Mouse (Mus musculus): Measurements from ENCODE around the gene Tbc1d20. TPM values are rescaled to one million over a fixed set of nuclear protein-coding genes. Genes with fewer than 3 reads are reported as not detected.

Gene Tbc1d20
- polyA plus RNA-seq, 1 experiment from 2014 or later: 26.4 TPM

DNA sequence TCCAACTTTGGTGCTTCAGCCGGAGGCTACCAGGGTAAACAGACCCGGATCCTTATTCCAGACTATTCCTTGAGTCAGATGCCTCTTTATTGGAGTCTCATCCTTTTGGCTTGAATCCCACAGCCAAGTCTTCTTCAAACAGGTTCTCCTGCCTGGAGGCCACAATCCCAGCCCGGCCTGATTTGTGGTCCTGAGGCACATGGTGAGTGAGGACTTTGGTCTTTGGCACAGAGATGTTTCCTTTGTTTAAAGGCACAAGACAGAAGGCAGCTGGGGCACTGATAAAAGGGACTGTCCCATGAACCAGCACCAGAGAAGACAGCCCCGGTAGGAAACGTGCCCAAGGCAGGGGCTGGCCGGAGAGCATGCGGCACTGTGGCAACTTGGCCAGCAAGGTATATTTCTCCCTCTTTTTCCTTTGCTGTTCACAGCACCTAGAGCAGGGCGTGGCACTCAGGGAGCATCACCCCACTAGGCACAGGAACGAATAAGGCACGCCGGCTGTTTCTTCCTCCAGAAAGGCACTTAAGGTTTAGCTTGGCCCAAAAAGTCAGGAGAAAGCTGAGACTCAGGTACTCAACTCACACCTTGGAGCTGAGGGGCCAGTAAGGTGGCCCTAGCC lies 44.1 kb downstream of the Tbc1d20 start:
- no peak overlapping the region for H3K4me2 ChIP-seq (ENCODE audit: low read depth, low read length)
- no peak overlapping the region for H3K9ac ChIP-seq (replicated peaks; ENCODE audit: low read length)
- H3K4me3 ChIP-seq (ENCODE audit: low read depth, low read length): no peak overlapping the region
- H3K9me3 ChIP-seq (replicated peaks; ENCODE audit: control insufficient read depth, low read length): no peaks in the 10 kb centered on the region
- ATAC-seq (replicated peaks; ENCODE audit: insufficient number of reproducible peaks, low FRiP score, low TSS enrichment, low read depth) (no peak), DNase-seq (ENCODE audit: low spot score) (no peak)
- no peaks in the 10 kb centered on the region for H3K36me3 ChIP-seq (replicated peaks; ENCODE audit: control insufficient read depth, insufficient read depth, low read depth, low read length)
- H3K27me3 ChIP-seq (ENCODE audit: control insufficient read depth, insufficient read depth, low read length): no peaks in the 10 kb centered on the region
- 87% methylated on average over 11 of the region's 11 CpGs for WGBS
- H3K27ac ChIP-seq (replicated peaks; ENCODE audit: low read depth, low read length): no peak overlapping the region
- no peaks in the 10 kb centered on the region for H3K4me1 ChIP-seq (ENCODE audit: control insufficient read depth, insufficient read depth, low read length)

DNA sequence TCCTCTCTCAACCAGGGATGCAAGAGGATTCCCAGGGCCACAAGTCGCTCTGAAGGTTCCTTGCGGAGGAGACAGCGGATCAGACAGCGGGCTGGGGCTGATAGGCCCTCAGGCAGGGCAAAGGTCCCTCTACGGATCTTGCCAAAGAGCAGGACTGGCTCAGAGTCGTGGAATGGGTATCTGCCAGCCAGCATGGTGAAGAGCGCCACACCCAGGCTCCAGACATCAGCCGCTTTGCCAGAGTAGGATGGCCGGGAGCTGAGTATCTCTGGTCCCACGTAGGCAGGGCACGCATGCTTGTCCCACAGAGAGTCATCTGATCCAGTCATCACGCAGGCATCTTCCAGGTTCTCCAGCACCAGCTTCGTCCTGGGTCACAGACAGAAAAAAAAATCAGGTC lies 44.7 kb downstream of the Tbc1d20 start:
- Histone ChIP-seq H3K36me3 (replicated peaks; ENCODE audit: control insufficient read depth, insufficient read depth, low read depth, low read length) (no peaks in the 10 kb centered on the region), H3K9me3 (replicated peaks; ENCODE audit: control insufficient read depth, low read length) (no peaks in the 10 kb centered on the region), H3K4me2 (ENCODE audit: low read depth, low read length) (no peak overlapping the region), H3K4me1 (ENCODE audit: control insufficient read depth, insufficient read depth, low read length) (no peaks in the 10 kb centered on the region), H3K27ac (replicated peaks; ENCODE audit: low read depth, low read length) (no peak overlapping the region), H3K9ac (replicated peaks; ENCODE audit: low read length) (no peak overlapping the region), H3K27me3 (ENCODE audit: control insufficient read depth, insufficient read depth, low read length) (no peaks in the 10 kb centered on the region), H3K4me3 (ENCODE audit: low read depth, low read length) (no peak overlapping the region)
- DNase-seq (ENCODE audit: low spot score) (no peak), ATAC-seq (replicated peaks; ENCODE audit: insufficient number of reproducible peaks, low FRiP score, low TSS enrichment, low read depth) (no peak)
- WGBS: 72% methylated on average over 13 of the region's 13 CpGs

DNA sequence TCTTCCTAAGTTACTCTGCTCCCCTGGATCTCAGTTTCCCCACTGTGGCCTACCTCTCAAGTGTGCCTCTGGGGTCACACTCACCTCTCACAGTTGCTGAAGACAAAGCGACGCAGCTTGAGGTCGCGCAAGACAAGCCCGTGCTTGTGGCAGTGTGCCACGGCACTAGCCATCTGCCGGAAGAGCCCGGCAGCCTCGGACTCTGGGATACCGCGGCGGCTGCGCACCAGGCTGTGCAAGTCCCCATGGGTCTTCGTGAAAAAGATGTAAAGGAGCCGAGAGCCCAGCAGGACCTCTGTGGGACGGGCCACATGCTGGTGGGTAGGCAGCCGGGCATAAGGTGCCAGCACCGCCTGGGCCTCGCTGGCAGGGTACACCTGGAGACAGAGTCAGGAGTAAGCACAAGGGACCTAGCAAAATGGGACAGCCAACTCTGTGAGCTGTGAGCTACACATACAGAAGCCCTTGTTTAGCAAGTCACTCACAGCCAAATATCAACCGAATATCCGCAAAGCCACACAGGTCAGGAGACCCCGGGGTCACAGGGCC lies 46.1 kb downstream of the Tbc1d20 start:
- H3K4me1 ChIP-seq (ENCODE audit: control insufficient read depth, insufficient read depth, low read length): no peaks in the 10 kb centered on the region
- 84% methylated on average over 22 of the region's 22 CpGs for WGBS
- H3K27me3 ChIP-seq (ENCODE audit: control insufficient read depth, insufficient read depth, low read length): no peaks in the 10 kb centered on the region
- H3K36me3 ChIP-seq (replicated peaks; ENCODE audit: control insufficient read depth, insufficient read depth, low read depth, low read length): no peaks in the 10 kb centered on the region
- H3K9me3 ChIP-seq (replicated peaks; ENCODE audit: control insufficient read depth, low read length): no peaks in the 10 kb centered on the region
- H3K9ac ChIP-seq (replicated peaks; ENCODE audit: low read length): no peak overlapping the region
- no peak overlapping the region for H3K4me2 ChIP-seq (ENCODE audit: low read depth, low read length)
- H3K4me3 ChIP-seq (ENCODE audit: low read depth, low read length): no peak overlapping the region
- ATAC-seq (replicated peaks; ENCODE audit: insufficient number of reproducible peaks, low FRiP score, low TSS enrichment, low read depth) (no peak), DNase-seq (ENCODE audit: low spot score) (no peak)
- H3K27ac ChIP-seq (replicated peaks; ENCODE audit: low read depth, low read length): no peak overlapping the region

DNA sequence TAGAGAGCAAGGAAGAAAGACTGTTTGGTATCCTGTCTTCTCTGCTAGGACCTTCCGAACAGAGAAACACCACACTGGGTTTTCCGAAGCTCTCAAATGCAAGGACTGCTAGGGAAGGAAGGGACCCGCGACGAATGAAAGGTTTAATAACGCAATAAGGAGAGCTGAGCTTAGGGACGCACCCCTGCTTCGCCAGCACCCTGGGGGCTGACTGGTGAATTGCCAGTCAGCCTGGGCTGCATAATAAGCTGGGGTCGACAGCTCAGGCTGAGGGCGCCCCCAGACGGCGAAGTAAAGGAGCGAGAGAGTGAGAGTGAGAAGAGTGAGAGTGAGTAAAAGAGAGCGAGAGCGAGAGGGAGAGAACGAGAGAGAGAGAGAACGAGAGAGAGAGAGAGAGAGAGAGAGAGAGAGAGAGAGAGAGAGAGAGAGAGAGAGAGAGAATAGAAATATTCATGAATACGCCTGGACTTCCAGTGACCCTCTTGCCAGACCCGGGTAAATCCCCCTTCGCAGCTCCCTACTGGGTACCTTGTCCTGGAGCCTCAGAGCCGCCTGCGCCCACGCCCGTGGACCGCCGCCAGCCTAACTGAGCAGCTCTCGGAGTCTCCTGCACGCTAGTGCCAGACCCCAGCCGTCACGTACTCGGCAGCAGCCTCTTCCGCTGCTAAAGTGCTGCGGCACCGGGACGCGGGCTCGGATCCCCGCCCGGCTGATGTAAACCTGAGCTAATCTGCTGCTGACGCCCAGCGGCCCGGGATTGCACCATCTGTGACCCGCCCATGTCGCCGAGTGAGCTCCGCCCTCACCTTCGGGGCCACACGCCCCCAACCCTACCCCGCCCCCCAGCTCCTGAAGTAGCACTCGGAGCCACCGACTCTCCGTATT lies 49.9 kb downstream of the Tbc1d20 start, which contains the start of gene Trib3:
Gene Trib3, minus strand, starts transcription at position 704 of the 885 bp plus-strand sequence.
- Histone ChIP-seq H3K9me3 (replicated peaks; ENCODE audit: control insufficient read depth, low read length) (no peaks in the 10 kb centered on the region), H3K4me3 (ENCODE audit: low read depth, low read length) (peak within 1 kb of the TSS; percentile 43), H3K4me2 (ENCODE audit: low read depth, low read length) (peak within 1 kb of the TSS; percentile 78), H3K9ac (replicated peaks; ENCODE audit: low read length) (peak within 1 kb of the TSS; percentile 61), H3K36me3 (replicated peaks; ENCODE audit: control insufficient read depth, insufficient read depth, low read depth, low read length) (no peaks in the 10 kb centered on the region), H3K27ac (replicated peaks; ENCODE audit: low read depth, low read length) (no peak within 1 kb of the TSS), H3K27me3 (ENCODE audit: control insufficient read depth, insufficient read depth, low read length) (no peaks in the 10 kb centered on the region), H3K4me1 (ENCODE audit: control insufficient read depth, insufficient read depth, low read length) (no peaks in the 10 kb centered on the region)
- WGBS: under 1% methylated on average over 51 of the region's 52 CpGs
- DNase-seq (ENCODE audit: low spot score) (peak; percentile 84), ATAC-seq (replicated peaks; ENCODE audit: insufficient number of reproducible peaks, low FRiP score, low TSS enrichment, low read depth) (peak; percentile 67)

DNA sequence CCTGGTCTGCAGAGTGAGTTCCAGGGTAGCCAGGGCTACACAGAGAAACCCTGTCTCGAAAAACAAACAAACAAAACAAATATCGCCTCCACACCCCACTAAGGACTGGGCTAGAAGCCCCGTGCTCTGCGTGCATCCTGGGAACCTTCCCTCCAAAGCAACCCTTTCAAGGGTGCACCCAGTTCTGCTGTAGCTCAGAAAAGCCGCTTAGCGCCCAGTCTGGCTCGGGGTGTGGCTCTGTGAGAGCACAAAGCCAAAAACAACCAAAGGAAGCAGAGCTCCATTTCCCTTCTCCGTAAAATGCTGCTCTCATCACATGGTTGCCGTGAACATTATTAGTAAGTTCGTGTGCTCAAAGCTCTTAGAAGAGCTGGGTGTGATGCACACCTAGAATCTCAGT lies 50.7 kb downstream of the Tbc1d20 start:
- ATAC-seq (replicated peaks; ENCODE audit: insufficient number of reproducible peaks, low FRiP score, low TSS enrichment, low read depth) (no peak), DNase-seq (ENCODE audit: low spot score) (no peak)
- peak overlapping the region; percentile 43 for H3K4me3 ChIP-seq (ENCODE audit: low read depth, low read length)
- peak overlapping the region; percentile 78 for H3K4me2 ChIP-seq (ENCODE audit: low read depth, low read length)
- no peaks in the 10 kb centered on the region for H3K27me3 ChIP-seq (ENCODE audit: control insufficient read depth, insufficient read depth, low read length)
- H3K27ac ChIP-seq (replicated peaks; ENCODE audit: low read depth, low read length): no peak overlapping the region
- H3K9ac ChIP-seq (replicated peaks; ENCODE audit: low read length): no peak overlapping the region
- H3K4me1 ChIP-seq (ENCODE audit: control insufficient read depth, insufficient read depth, low read length): no peaks in the 10 kb centered on the region
- no peaks in the 10 kb centered on the region for H3K9me3 ChIP-seq (replicated peaks; ENCODE audit: control insufficient read depth, low read length)
- no peaks in the 10 kb centered on the region for H3K36me3 ChIP-seq (replicated peaks; ENCODE audit: control insufficient read depth, insufficient read depth, low read depth, low read length)
- WGBS: 15% methylated on average over 10 of the region's 10 CpGs

DNA sequence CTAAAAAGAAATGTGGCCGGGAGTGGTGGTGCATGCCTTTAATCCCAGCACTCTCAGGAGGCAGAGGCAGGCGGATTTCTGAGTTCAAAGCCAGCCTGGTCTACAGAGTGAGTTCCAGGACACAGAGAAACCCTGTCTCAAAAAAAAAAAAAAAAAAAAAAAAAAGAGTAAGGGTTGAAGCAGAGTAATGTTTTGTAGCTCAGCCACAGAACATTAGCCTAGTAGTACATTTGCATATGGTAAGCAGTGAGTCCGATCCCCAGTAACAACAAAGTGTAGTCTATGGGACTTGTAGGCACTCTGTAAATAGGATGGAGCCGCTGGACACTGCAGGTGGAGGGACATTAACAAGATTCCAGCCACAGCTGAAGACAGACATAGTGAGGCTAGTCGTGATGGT lies 51.3 kb downstream of the Tbc1d20 start:
- no peaks in the 10 kb centered on the region for H3K9me3 ChIP-seq (replicated peaks; ENCODE audit: control insufficient read depth, low read length)
- no peaks in the 10 kb centered on the region for H3K36me3 ChIP-seq (replicated peaks; ENCODE audit: control insufficient read depth, insufficient read depth, low read depth, low read length)
- H3K4me2 ChIP-seq (ENCODE audit: low read depth, low read length): no peak overlapping the region
- no peak overlapping the region for H3K9ac ChIP-seq (replicated peaks; ENCODE audit: low read length)
- no peaks in the 10 kb centered on the region for H3K4me1 ChIP-seq (ENCODE audit: control insufficient read depth, insufficient read depth, low read length)
- H3K4me3 ChIP-seq (ENCODE audit: low read depth, low read length): no peak overlapping the region
- H3K27ac ChIP-seq (replicated peaks; ENCODE audit: low read depth, low read length): no peak overlapping the region
- DNase-seq (ENCODE audit: low spot score) (no peak), ATAC-seq (replicated peaks; ENCODE audit: insufficient number of reproducible peaks, low FRiP score, low TSS enrichment, low read depth) (no peak)
- 63% methylated on average over 5 of the region's 5 CpGs for WGBS
- H3K27me3 ChIP-seq (ENCODE audit: control insufficient read depth, insufficient read depth, low read length): no peaks in the 10 kb centered on the region

DNA sequence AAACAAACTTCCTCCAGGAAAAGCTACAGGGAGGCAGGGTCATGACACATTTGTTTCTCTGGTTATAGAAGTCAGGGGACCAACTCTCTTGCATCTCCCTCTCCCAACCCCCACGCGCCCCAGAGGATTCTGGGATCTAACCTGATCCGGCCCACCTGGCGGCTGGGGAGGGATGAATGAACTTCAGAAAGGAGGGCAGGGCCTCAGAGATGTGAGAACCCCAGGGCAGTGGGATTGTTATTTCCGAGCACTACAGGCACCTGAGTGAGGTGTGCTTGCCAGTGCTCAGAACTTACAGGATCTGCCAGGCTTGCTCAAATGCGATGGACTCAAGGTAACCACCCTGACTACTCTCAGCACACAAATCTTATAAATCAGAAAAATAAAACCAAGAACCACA lies 51.8 kb downstream of the Tbc1d20 start:
- no peaks in the 10 kb centered on the region for H3K9me3 ChIP-seq (replicated peaks; ENCODE audit: control insufficient read depth, low read length)
- 54% methylated on average over 6 of the region's 6 CpGs for WGBS
- no peaks in the 10 kb centered on the region for H3K4me1 ChIP-seq (ENCODE audit: control insufficient read depth, insufficient read depth, low read length)
- H3K27me3 ChIP-seq (ENCODE audit: control insufficient read depth, insufficient read depth, low read length): no peaks in the 10 kb centered on the region
- H3K4me3 ChIP-seq (ENCODE audit: low read depth, low read length): no peak overlapping the region
- no peak overlapping the region for H3K9ac ChIP-seq (replicated peaks; ENCODE audit: low read length)
- H3K4me2 ChIP-seq (ENCODE audit: low read depth, low read length): no peak overlapping the region
- no peak overlapping the region for H3K27ac ChIP-seq (replicated peaks; ENCODE audit: low read depth, low read length)
- ATAC-seq (replicated peaks; ENCODE audit: insufficient number of reproducible peaks, low FRiP score, low TSS enrichment, low read depth) (no peak), DNase-seq (ENCODE audit: low spot score) (no peak)
- H3K36me3 ChIP-seq (replicated peaks; ENCODE audit: control insufficient read depth, insufficient read depth, low read depth, low read length): no peaks in the 10 kb centered on the region

All from embryonic facial prominence, embryonic 11.5 days (tissue).